Mouse (Mus musculus) 3134 (cell line): ENCODE data around the gene Ube3a.
A peak's percentile ranks its signal among the peaks of the same experiment; 100 is the strongest.

Experiments used
- DNase-seq: peaks from one replicate; pipeline ENCODE4 v3.0.0-alpha.2; 2011; ENCODE audit warnings: low spot score; ENCODE audit not compliant: insufficient read length; ENCODE audit errors: extremely low read depth

The Ube3a gene

GRCm38 (mm10) chr7:59228045-59228865 is at the start of gene Ube3a:
Gene Ube3a, plus strand, starts transcription at chr7:59228750.
- DNase-seq: peak; percentile 98

GRCm38 (mm10) chr7:59192831-59193230 is 35.7 kb upstream of the Ube3a start:
- no peak for DNase-seq

GRCm38 (mm10) chr7:59214911-59215310 is 13.6 kb upstream of the Ube3a start:
- DNase-seq: no peak

GRCm38 (mm10) chr7:59221244-59221643 is 7.3 kb upstream of the Ube3a start:
- DNase-seq: no peak

- no peak for DNase-seq
Measured at GRCm38 (mm10) chr7:59228866-59229182, 274 bp downstream of the Ube3a start.

GRCm38 (mm10) chr7:59229183-59229911 is 797 bp downstream of the Ube3a start:
- peak; percentile 70 for DNase-seq

- DNase-seq: no peak
Measured at GRCm38 (mm10) chr7:59230304-59230703, 1.8 kb downstream of the Ube3a start.

- DNase-seq: no peak
Measured at GRCm38 (mm10) chr7:59230768-59231167, 2.2 kb downstream of the Ube3a start.

GRCm38 (mm10) chr7:59231960-59232359 is 3.4 kb downstream of the Ube3a start:
- DNase-seq: no peak

GRCm38 (mm10) chr7:59234773-59235401 is 6.3 kb downstream of the Ube3a start:
- no peak for DNase-seq

GRCm38 (mm10) chr7:59243257-59243656 is 14.7 kb downstream of the Ube3a start:
- no peak for DNase-seq

- no peak for DNase-seq
Measured at GRCm38 (mm10) chr7:59245541-59245940, 17.0 kb downstream of the Ube3a start.

- DNase-seq: no peak
Measured at GRCm38 (mm10) chr7:59253373-59253772, 24.8 kb downstream of the Ube3a start.

GRCm38 (mm10) chr7:59265538-59265937 is 37.0 kb downstream of the Ube3a start:
- DNase-seq: no peak

- DNase-seq: no peak
Measured at GRCm38 (mm10) chr7:59271775-59272174, 43.2 kb downstream of the Ube3a start.

- DNase-seq: no peak
Measured at GRCm38 (mm10) chr7:59312576-59312975, 84.0 kb downstream of the Ube3a start.

GRCm38 (mm10) chr7:59322759-59323158 is 94.2 kb downstream of the Ube3a start:
- DNase-seq: no peak
